In the genomic region with DNA sequence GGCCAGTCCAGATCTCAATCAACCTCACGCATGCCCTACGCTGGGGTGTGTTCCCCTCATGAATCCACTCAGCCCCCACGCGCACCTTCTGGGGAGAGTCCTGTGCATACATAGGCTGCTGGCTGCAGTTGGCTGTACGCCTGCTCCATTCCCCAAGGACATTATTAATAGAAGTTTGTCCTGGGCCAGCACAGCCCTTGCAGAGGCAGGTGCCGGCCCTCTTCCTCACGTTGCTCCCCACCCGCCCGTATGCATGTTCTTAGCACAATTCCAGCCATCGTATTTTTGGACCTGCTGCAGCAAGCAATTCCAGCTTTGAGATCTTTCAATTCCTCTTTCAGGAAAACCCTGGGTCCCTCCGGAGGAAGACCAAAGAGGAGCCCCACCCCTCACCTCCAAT, we compare ENCODE assay signal across 8 mouse cellular contexts. TPM values are rescaled to one million over a fixed set of nuclear protein-coding genes. Genes with fewer than 3 reads are reported as not detected.
DNase-seq lines count a peak whose midpoint lies in the region; ATAC-seq lines count a peak whose summit lies in the region.

No protein-coding gene starts in this region.

- peak; percentile 40 for DNase-seq in cerebellum, adult 11 months
- DNase-seq in cerebellum, postnatal 36 days = no peak
- peak; percentile 54 for DNase-seq in cerebellum, adult 9-10 months
- peak; percentile 75 for DNase-seq in kidney, adult 9 months
- DNase-seq in right cerebral cortex, postnatal 36 days (ENCODE audit: low spot score in 2 of 2) = no peak
- no peak for DNase-seq in thymus, postnatal 36 days

- H3K4me2 ChIP-seq in heart, embryonic 13.5 days = peak overlapping the region; percentile 82
- H3K4me2 ChIP-seq in midbrain, embryonic 15.5 days = peak overlapping the region; percentile 90

- H3K36me3 ChIP-seq in heart, embryonic 13.5 days = peaks cover 12% of the 10 kb centered on the region
- H3K36me3 ChIP-seq in midbrain, embryonic 15.5 days (replicated peaks) = no peaks in the 10 kb centered on the region

- peaks cover 53% of the 10 kb centered on the region for H3K4me1 ChIP-seq in heart, embryonic 13.5 days
- peaks cover 34% of the 10 kb centered on the region for H3K4me1 ChIP-seq in midbrain, embryonic 15.5 days

- 27% methylated on average over 11 of the region's 11 CpGs for WGBS in heart, embryonic 13.5 days
- WGBS in midbrain, embryonic 15.5 days = 53% methylated on average over 11 of the region's 11 CpGs

- no peaks in the 10 kb centered on the region for H3K9me3 ChIP-seq in heart, embryonic 13.5 days
- no peaks in the 10 kb centered on the region for H3K9me3 ChIP-seq in midbrain, embryonic 15.5 days

- peak overlapping the region; percentile 78 for H3K27ac ChIP-seq in heart, embryonic 13.5 days (replicated peaks)
- H3K27ac ChIP-seq in midbrain, embryonic 15.5 days = no peak overlapping the region

- H3K27me3 ChIP-seq in heart, embryonic 13.5 days (replicated peaks) = peaks cover 39% of the 10 kb centered on the region
- H3K27me3 ChIP-seq in midbrain, embryonic 15.5 days (replicated peaks) = peaks cover 14% of the 10 kb centered on the region

- ATAC-seq in heart, embryonic 13.5 days (ENCODE audit: extremely low read depth, insufficient number of reproducible peaks, low FRiP score, low TSS enrichment) = peak; percentile 14; the same call in 1 of the 2 replicates
- ATAC-seq in midbrain, embryonic 15.5 days (replicated peaks) = no peak

- peak overlapping the region; percentile 75 for H3K4me3 ChIP-seq in heart, embryonic 13.5 days
- H3K4me3 ChIP-seq in midbrain, embryonic 15.5 days = peak overlapping the region; percentile 65

- peak overlapping the region; percentile 89 for H3K9ac ChIP-seq in heart, embryonic 13.5 days
- no peak overlapping the region for H3K9ac ChIP-seq in midbrain, embryonic 15.5 days

RNA-seq across cellular contexts. Expression of gene Gas6, which starts 1.3 kb away (rescaled TPM):
- 101 and 110 TPM in 2 replicates for polyA plus RNA-seq in heart, embryonic 13.5 days (2015; fragmentation: Nextera tagmentation; extraction: Ambion mirVana)
- polyA plus RNA-seq in midbrain, embryonic 15.5 days (2015; fragmentation: Nextera tagmentation; extraction: Ambion mirVana) = 36.8 and 42.7 TPM in 2 replicates

RNA-seq across cellular contexts. Expression of gene Tmem255b, which starts 58.0 kb away (rescaled TPM):
- polyA plus RNA-seq in heart, embryonic 13.5 days (2015; fragmentation: Nextera tagmentation; extraction: Ambion mirVana) = 0.62 and 0.71 TPM in 2 replicates
- polyA plus RNA-seq in midbrain, embryonic 15.5 days (2015; fragmentation: Nextera tagmentation; extraction: Ambion mirVana) = 0.37 and 0.61 TPM in 2 replicates

Comparison
In these comparisons a context has a peak if more than half of its experiments do, and no peak if none do; other contexts are left out.
1. DNase-seq: peak in cerebellum, adult 11 months (single experiment), cerebellum, adult 9-10 months (single experiment) and kidney, adult 9 months (single experiment); none in cerebellum, postnatal 36 days (0 of 2), right cerebral cortex, postnatal 36 days (0 of 2) and thymus, postnatal 36 days (0 of 2).